Comparison of ENCODE assay signal across 21 mouse cellular contexts in genomic region chr13:24488526-24489070, GRCm38 (mm10).
A peak's percentile ranks its signal among the peaks of the same experiment; 100 is the strongest.
DNase-seq lines count a peak whose midpoint lies in the region; ATAC-seq and TF ChIP-seq lines count a peak whose summit lies in the region.
"Had no signal": no experiment of that assay in that cellular context is flagged by ENCODE, and none has a peak within 500 bp of the region (broad histone marks: within the 10 kb centered on the region; RNA-seq: fewer than 3 reads in every experiment).

No protein-coding gene starts in this region.

- no peak overlapping the region for H3K27ac ChIP-seq in lung, postnatal 0 days (ENCODE audit: low read length)

- 0 out of 2 replicates have a peak, but pooled peaks cover 2% of the 10 kb centered on the region for H3K27me3 ChIP-seq in lung, postnatal 0 days (replicated peaks; ENCODE audit: insufficient read depth, low read length)
- H3K27me3 ChIP-seq: CH12.LX, Patski had no signal

- H3K4me3 ChIP-seq in lung, postnatal 0 days (ENCODE audit: low read depth, low read length) = no peak overlapping the region

- no peak for ATAC-seq in lung, postnatal 0 days
- ATAC-seq: Patski had no signal

- WGBS in lung, postnatal 0 days = 82% methylated on average over 4 of the region's 4 CpGs

- no peak for TF ChIP-seq CTCF in lung, postnatal 0 days (IDR thresholded peaks at IDR 0.05)

- no peak overlapping the region for H3K4me2 ChIP-seq in lung, postnatal 0 days (replicated peaks; ENCODE audit: low read depth, low read length)

- TF ChIP-seq EP300 in lung, postnatal 0 days (IDR thresholded peaks at IDR 0.05) = peak; percentile 59; the same call in 1 of the 2 replicates

- DNase-seq in adrenal gland, adult (ENCODE audit: inconsistent age in 2 of 2, low spot score in 1 of 2) = peak; percentile 54 to 67
- DNase-seq in adrenal gland, postnatal 10 days = no peak
- peak; percentile 29 for DNase-seq in adrenal gland, adult 2 months
- no peak for DNase-seq in adrenal gland, postnatal 4 days (ENCODE audit: low spot score in 2 of 2)
- peak; percentile 10 to 11 for DNase-seq in adrenal gland, postnatal 36 days
- no peak for DNase-seq in adrenal gland, postnatal 14 days
- DNase-seq in lung, postnatal 0 days (ENCODE audit: low spot score) = peak; percentile 7
- no peak for DNase-seq in lung, postnatal 4 days
- DNase-seq: adrenal gland, adult 8-10 months; adrenal gland, postnatal 25 days; cerebellum, adult 11 months; cerebellum, adult 11-12 months; cerebellum, adult 18-20 months; cerebellum, adult 2 months; cerebellum, adult 8-10 months; cerebellum, adult 9-10 months; cerebellum, adult 9-11 months; cerebellum, postnatal 10 days had no signal

- H3K9me3 ChIP-seq in lung, postnatal 0 days (ENCODE audit: low read length) = no peaks in the 10 kb centered on the region
- H3K9me3 ChIP-seq: G1E had no signal

- H3K4me1 ChIP-seq in lung, postnatal 0 days (ENCODE audit: insufficient read depth, low read depth, low read length) = no peaks in the 10 kb centered on the region

- no peak overlapping the region for H3K9ac ChIP-seq in lung, postnatal 0 days (replicated peaks; ENCODE audit: low read depth)

- no peaks in the 10 kb centered on the region for H3K36me3 ChIP-seq in lung, postnatal 0 days (ENCODE audit: insufficient read depth, low read length)
- H3K36me3 ChIP-seq: G1E had no signal

Comparison
In these comparisons a context has a peak if more than half of its experiments do, and no peak if none do; other contexts are left out.
1. DNase-seq: peak in adrenal gland, adult (2 of 2), adrenal gland, adult 2 months (single experiment), adrenal gland, postnatal 36 days (2 of 2) and lung, postnatal 0 days (single experiment); none in adrenal gland, postnatal 10 days (single experiment), adrenal gland, postnatal 4 days (0 of 2), adrenal gland, postnatal 14 days (single experiment) and lung, postnatal 4 days (0 of 2).